ENCODE assay signal across 8 mouse cellular contexts in the genomic region with DNA sequence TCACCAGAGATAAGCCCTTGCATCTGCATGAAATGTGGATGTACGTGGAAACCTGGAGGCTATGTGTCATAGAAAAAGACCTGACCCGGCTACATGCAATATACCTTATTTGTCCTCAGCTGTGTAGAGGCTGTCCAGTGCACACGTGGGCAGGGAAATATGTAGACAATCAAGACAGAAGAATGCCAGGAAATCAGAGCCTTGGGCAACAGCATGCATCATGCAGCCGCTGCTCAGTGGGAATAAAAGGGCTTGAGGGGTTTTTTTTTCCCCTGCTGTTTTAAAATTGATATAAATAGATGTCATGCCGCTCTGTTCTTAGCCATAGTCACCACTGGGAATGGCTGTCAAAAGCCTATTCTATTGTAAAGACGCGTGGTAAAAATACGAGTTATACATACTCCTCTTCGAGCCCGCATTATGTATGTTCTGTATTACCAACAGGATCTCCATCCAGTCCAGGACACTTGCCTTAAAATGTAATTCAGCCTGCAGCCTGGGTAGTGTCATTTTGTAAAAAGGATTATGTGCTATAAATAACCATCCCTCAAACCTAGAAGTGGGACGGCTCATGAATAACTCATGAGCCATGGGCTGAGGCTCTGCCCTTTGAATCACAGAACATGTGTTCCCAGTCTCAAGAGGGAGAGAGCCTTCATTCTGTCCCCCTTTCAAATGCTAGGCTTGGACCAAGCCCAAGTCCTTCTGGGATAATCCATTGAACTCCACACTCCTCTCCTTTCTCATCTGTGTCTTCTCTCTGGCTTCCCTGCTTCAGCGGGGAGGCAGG.
DNase-seq lines count a peak whose midpoint lies in the region; ATAC-seq and TF ChIP-seq lines count a peak whose summit lies in the region.

No protein-coding gene starts in this region.

- DNase-seq in cerebellum, postnatal 14 days = peak; percentile 26 to 33
- no peak for DNase-seq in cerebellum, adult 9-11 months
- DNase-seq in left cerebral cortex, adult 2 months (ENCODE audit: extremely low spot score in 1 of 2, low spot score in 2 of 2) = no peak
- DNase-seq in left cerebral cortex, adult 11 months (ENCODE audit: low spot score) = no peak
- DNase-seq in hindbrain, postnatal 0 days (ENCODE audit: low spot score) = peak; percentile 78
- peak; percentile 11 for DNase-seq in retina, embryonic 14.5 days (ENCODE audit: low spot score)
- DNase-seq in kidney, adult 9 months = no peak
- no peak for DNase-seq in adrenal gland, postnatal 25 days

- no peak overlapping the region for H3K4me3 ChIP-seq in left cerebral cortex, adult 2 months
- H3K4me3 ChIP-seq in hindbrain, postnatal 0 days (ENCODE audit: low read length) = no peak overlapping the region

- WGBS in hindbrain, postnatal 0 days = 24% methylated on average over 12 of the region's 12 CpGs

- peak overlapping the region; percentile 82 for H3K27ac ChIP-seq in left cerebral cortex, adult 2 months
- peak overlapping the region; percentile 12; the same call in 1 of the 2 replicates for H3K27ac ChIP-seq in hindbrain, postnatal 0 days

- ATAC-seq in hindbrain, postnatal 0 days = peak; percentile 65

- H3K36me3 ChIP-seq in hindbrain, postnatal 0 days (ENCODE audit: insufficient read depth, low read length) = no peaks in the 10 kb centered on the region

- H3K4me1 ChIP-seq in hindbrain, postnatal 0 days (ENCODE audit: insufficient read depth, low read length) = peaks cover 5% of the 10 kb centered on the region; the same call in 1 of the 2 replicates

- no peaks in the 10 kb centered on the region for H3K9me3 ChIP-seq in hindbrain, postnatal 0 days (ENCODE audit: low read length)

- intact Hi-C loops in left cerebral cortex, adult 2 months (cut with DNase I) = loop anchor here (2.0 to 10.0 kb wide), 5 partner anchors 211 to 1697 kb away; no protein-coding TSS in a partner anchor

- H3K4me2 ChIP-seq in hindbrain, postnatal 0 days (ENCODE audit: low read depth, low read length) = peak overlapping the region; percentile 16; the same call in 1 of the 2 replicates

- no peak; the same call in 1 of the 2 replicates for TF ChIP-seq CTCF in left cerebral cortex, adult 2 months (IDR thresholded peaks at IDR 0.05)
- TF ChIP-seq CTCF in hindbrain, postnatal 0 days (IDR thresholded peaks at IDR 0.05; ENCODE audit: low read depth) = no peak

- no peak overlapping the region for H3K9ac ChIP-seq in hindbrain, postnatal 0 days (replicated peaks; ENCODE audit: low read length)

- H3K27me3 ChIP-seq in hindbrain, postnatal 0 days (ENCODE audit: insufficient read depth, low read length) = no peaks in the 10 kb centered on the region

Comparison
In these comparisons a context has a peak if more than half of its experiments do, and no peak if none do; other contexts are left out.
1. DNase-seq: peak in cerebellum, postnatal 14 days (2 of 2), hindbrain, postnatal 0 days (single experiment) and retina, embryonic 14.5 days (single experiment); none in cerebellum, adult 9-11 months (single experiment), left cerebral cortex, adult 2 months (0 of 2), left cerebral cortex, adult 11 months (single experiment), kidney, adult 9 months (single experiment) and adrenal gland, postnatal 25 days (single experiment).